Mouse (Mus musculus) hindbrain, postnatal 0 days (tissue): Measurements from ENCODE around the gene Gpr55. TPM values are rescaled to one million over a fixed set of nuclear protein-coding genes. Genes with fewer than 3 reads are reported as not detected.

Experiments used
- ATAC-seq: fragments of 200-750 bp; cut with Nextera tagmentation; 2 replicates; pipeline ENCODE4 v1.8.0; 2017; ENCODE audit warnings: mild to moderate bottlenecking, moderate TSS enrichment, moderate library complexity
- DNase-seq: peaks from one replicate; pipeline ENCODE4 v3.0.0-alpha.2; 2015; ENCODE audit warnings: low spot score
- H3K27ac ChIP-seq: fragments of 300-500 bp; sonication (generic); 2 replicates; pipeline ENCODE4 v1.5.1; 2014; ENCODE audit warnings: mild to moderate bottlenecking
- H3K27me3 ChIP-seq: fragments of 300-500 bp; sonication (generic); 2 replicates; pipeline ENCODE4 v1.6.1; 2014; ENCODE audit warnings: low read length, mixed read lengths; ENCODE audit not compliant: insufficient read depth
- H3K36me3 ChIP-seq: fragments of 300-500 bp; sonication (generic); 2 replicates; pipeline ENCODE4 v1.6.1; 2014; ENCODE audit warnings: low read length, mixed read lengths; ENCODE audit not compliant: insufficient read depth
- H3K4me1 ChIP-seq: fragments of 300-500 bp; sonication (generic); 2 replicates; pipeline ENCODE4 v1.6.1; 2014; ENCODE audit warnings: antibody characterized with exemption, low read length, mixed read lengths; ENCODE audit not compliant: insufficient read depth
- H3K4me2 ChIP-seq: fragments of 300-500 bp; sonication (generic); 2 replicates; pipeline ENCODE4 v1.6.1; 2014; ENCODE audit warnings: low read depth, mild to moderate bottlenecking, low read length, moderate library complexity, mixed read lengths
- H3K4me3 ChIP-seq: fragments of 300-500 bp; sonication (generic); 2 replicates; pipeline ENCODE4 v1.5.1; 2014; ENCODE audit warnings: low read length
- H3K9ac ChIP-seq: fragments of 300-500 bp; sonication (generic); replicated peaks from 2 replicates; pipeline ENCODE4 v1.6.1; 2014; ENCODE audit warnings: mild to moderate bottlenecking, low read length, moderate library complexity, mixed read lengths
- H3K9me3 ChIP-seq: fragments of 300-500 bp; sonication (generic); 2 replicates; pipeline ENCODE4 v1.6.1; 2016; ENCODE audit warnings: low read length, mixed read lengths
- CTCF ChIP-seq: IDR thresholded peaks from 2 replicates; pipeline ENCODE4 v1.5.1; 2016; ENCODE audit warnings: antibody characterized with exemption, control low read depth, low read depth
- WGBS: fragments of 180-500 bp; shearing (Covaris S2); extraction: QIAGEN DNeasy Blood & Tissue Kit; methylation state at CpG from one replicate; pipeline ENCODE4 v1.1.7; 2014; 5-methylcytosine and 5-hydroxymethylcytosine counted together
- polyA plus RNA-seq: library from polyadenylated mRNA; unstranded; fragments of >200 nt; fragmentation: Nextera tagmentation; extraction: Ambion mirVana; gene quantifications from 2 replicates; pipeline ENCODE4 v1.2.1, GENCODE M21; 2015
- total RNA-seq: library from RNA; depleted of rRNA; stranded (reverse); fragments of >200 nt; gene quantifications from 2 replicates; pipeline ENCODE4 v1.2.3, GENCODE M21; 2014

Gpr55 gene
- total and polyA plus RNA-seq, 2 experiments from 2014 or later = 0.14 to 0.21 TPM

GRCm38 (mm10) chr1:85922127-85922864 lies 38.5 kb downstream of the Gpr55 start:
- Histone ChIP-seq H3K9me3 (no peaks in the 10 kb centered on the region), H3K4me3 (no peak overlapping the region), H3K4me1 (peaks cover 26% of the 10 kb centered on the region), H3K4me2 (no peak overlapping the region), H3K9ac (no peak overlapping the region), H3K36me3 (no peaks in the 10 kb centered on the region), H3K27me3 (no peaks in the 10 kb centered on the region; the same call in 1 of the 2 replicates), H3K27ac (peak overlapping the region; percentile 80)
- DNase-seq (peak; percentile 86), ATAC-seq (peak; percentile 82)
- 27% methylated on average over 7 of the region's 7 CpGs for WGBS
- no peak for TF ChIP-seq CTCF

GRCm38 (mm10) chr1:85921725-85922124 lies 39.1 kb downstream of the Gpr55 start:
- H3K36me3 ChIP-seq = no peaks in the 10 kb centered on the region
- no peak overlapping the region for H3K9ac ChIP-seq
- 44% methylated on average over 7 of the region's 7 CpGs for WGBS
- H3K4me2 ChIP-seq = no peak overlapping the region
- no peak overlapping the region for H3K4me3 ChIP-seq
- H3K4me1 ChIP-seq = peaks cover 31% of the 10 kb centered on the region
- no peaks in the 10 kb centered on the region; the same call in 1 of the 2 replicates for H3K27me3 ChIP-seq
- peak; percentile 70 for DNase-seq
- H3K9me3 ChIP-seq = no peaks in the 10 kb centered on the region
- no peak for TF ChIP-seq CTCF
- ATAC-seq = peak; percentile 69
- peak overlapping the region; percentile 80 for H3K27ac ChIP-seq

- 89% methylated on average over 7 of the region's 7 CpGs for WGBS
These were observed 41.2 kb downstream of the Gpr55 start for GRCm38 (mm10) chr1:85919621-85920020.

GRCm38 (mm10) chr1:85916830-85917450 lies 43.9 kb downstream of the Gpr55 start:
- Histone ChIP-seq H3K36me3 (no peaks in the 10 kb centered on the region), H3K4me3 (no peak overlapping the region), H3K9me3 (no peaks in the 10 kb centered on the region), H3K27me3 (no peaks in the 10 kb centered on the region), H3K9ac (no peak overlapping the region), H3K27ac (peak overlapping the region; percentile 81), H3K4me2 (no peak overlapping the region), H3K4me1 (peaks cover 25% of the 10 kb centered on the region)
- DNase-seq (peak; percentile 86), ATAC-seq (peak; percentile 84)
- TF ChIP-seq CTCF = no peak
- WGBS = 4% methylated on average over 4 of the region's 4 CpGs

More at GRCm38 (mm10) chr1:85919621-85920020, 41.2 kb downstream of the Gpr55 start:
- no peaks in the 10 kb centered on the region for H3K36me3 ChIP-seq
- peaks cover 35% of the 10 kb centered on the region for H3K4me1 ChIP-seq
- TF ChIP-seq CTCF = no peak
- no peaks in the 10 kb centered on the region for H3K27me3 ChIP-seq
- DNase-seq (no peak), ATAC-seq (no peak)
- H3K4me3 ChIP-seq = no peak overlapping the region
- H3K4me2 ChIP-seq = no peak overlapping the region
- H3K9me3 ChIP-seq = no peaks in the 10 kb centered on the region
- H3K27ac ChIP-seq = no peak overlapping the region
- no peak overlapping the region for H3K9ac ChIP-seq

GRCm38 (mm10) chr1:85915890-85916289 lies 44.9 kb downstream of the Gpr55 start:
- Histone ChIP-seq H3K4me1 (peaks cover 20% of the 10 kb centered on the region; the same call in 1 of the 2 replicates), H3K9me3 (no peaks in the 10 kb centered on the region), H3K36me3 (no peaks in the 10 kb centered on the region), H3K27ac (peak overlapping the region; percentile 81; the same call in 1 of the 2 replicates), H3K27me3 (no peaks in the 10 kb centered on the region), H3K9ac (no peak overlapping the region), H3K4me3 (no peak overlapping the region), H3K4me2 (no peak overlapping the region)
- ATAC-seq (no peak), DNase-seq (no peak)
- TF ChIP-seq CTCF = no peak

GRCm38 (mm10) chr1:85913078-85913755 lies 47.6 kb downstream of the Gpr55 start:
- Histone ChIP-seq H3K4me3 (no peak overlapping the region), H3K9ac (no peak overlapping the region), H3K27ac (no peak overlapping the region), H3K27me3 (no peaks in the 10 kb centered on the region), H3K36me3 (peaks cover 2% of the 10 kb centered on the region; the same call in 1 of the 2 replicates), H3K4me1 (peaks cover 15% of the 10 kb centered on the region; the same call in 1 of the 2 replicates), H3K9me3 (no peaks in the 10 kb centered on the region), H3K4me2 (no peak overlapping the region)
- TF ChIP-seq CTCF = no peak
- ATAC-seq = no peak
- WGBS = 90% methylated on average over 7 of the region's 7 CpGs
- DNase-seq = no peak
